Mouse (Mus musculus) cerebral cortex, adult 2 months (tissue): ENCODE data around the gene Hist1h4j.

Experiments used
- WGBS: fragments of 180-500 bp; shearing (Covaris S2); methylation state at CpG from one replicate; pipeline ENCODE4 v1.1.7; 2018; 5-methylcytosine and 5-hydroxymethylcytosine counted together

The Hist1h4j gene

DNA sequence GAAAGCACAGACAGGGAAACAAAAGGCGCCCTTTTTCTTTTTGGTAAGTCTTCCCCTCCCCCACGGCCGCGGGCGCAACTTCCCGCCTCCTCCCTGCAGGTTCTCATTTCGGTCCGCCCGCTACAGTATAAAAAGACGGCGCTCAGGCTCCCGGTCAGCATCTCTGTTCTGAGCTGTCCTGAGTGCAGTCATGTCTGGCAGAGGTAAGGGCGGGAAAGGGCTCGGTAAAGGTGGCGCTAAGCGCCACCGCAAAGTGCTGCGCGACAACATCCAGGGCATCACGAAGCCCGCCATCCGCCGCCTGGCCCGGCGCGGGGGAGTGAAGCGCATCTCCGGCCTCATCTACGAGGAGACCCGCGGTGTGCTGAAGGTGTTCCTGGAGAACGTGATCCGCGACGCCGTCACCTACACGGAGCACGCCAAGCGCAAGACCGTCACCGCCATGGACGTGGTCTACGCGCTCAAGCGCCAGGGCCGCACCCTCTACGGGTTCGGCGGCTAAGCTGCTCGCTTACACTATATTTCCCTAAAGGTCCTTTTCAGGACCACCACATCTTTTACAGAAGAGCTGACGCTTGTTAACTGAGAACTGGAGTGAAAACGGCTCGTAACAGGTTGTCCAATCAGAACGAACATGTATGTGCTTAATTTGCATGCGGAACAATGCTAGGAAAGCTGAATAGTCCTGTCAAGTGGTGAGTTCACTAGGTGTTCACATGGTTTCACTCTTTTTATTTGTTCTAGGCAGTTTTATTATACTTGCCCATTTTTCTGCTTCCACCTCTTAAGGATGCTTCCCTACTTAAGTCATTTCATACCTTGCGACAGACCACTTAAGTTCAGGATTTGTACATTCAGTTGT lies at the start of gene Hist1h4j:
Hist1h4j (plus strand) TSS at position 159 of the 862 bp plus-strand sequence.
- WGBS, result under 1% methylated on average over 51 of the region's 56 CpGs

DNA sequence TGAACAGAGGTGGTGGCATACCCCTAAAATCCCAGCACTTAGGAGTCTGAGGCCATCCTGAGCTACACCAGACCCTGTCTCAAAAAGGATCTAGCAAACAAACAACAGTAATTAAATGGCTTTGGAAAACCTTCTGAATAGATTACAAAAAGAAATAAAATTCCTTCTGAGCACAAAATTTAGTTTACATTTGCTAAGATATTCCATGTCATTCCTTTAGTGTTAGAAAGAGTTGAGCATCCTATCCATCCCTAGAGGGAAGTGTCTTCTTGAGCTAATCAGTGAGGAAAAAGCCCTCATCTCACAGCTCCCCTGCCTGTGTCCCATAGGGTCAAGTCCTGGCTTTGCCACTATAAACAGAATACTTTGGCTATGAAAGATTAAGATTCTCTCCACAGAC lies 37.1 kb upstream of the Hist1h4j start, which contains the start of gene Olfr1359:
Olfr1359 (plus strand) TSS at position 301 of the 400 bp plus-strand sequence.

GRCm38 (mm10) chr13:21706669-21707068 lies 28.2 kb upstream of the Hist1h4j start:
- WGBS, result 65% methylated on average over 4 of the region's 4 CpGs

GRCm38 (mm10) chr13:21710031-21710711 lies 24.7 kb upstream of the Hist1h4j start:
- WGBS, result under 1% methylated on average over 32 of the region's 32 CpGs

DNA sequence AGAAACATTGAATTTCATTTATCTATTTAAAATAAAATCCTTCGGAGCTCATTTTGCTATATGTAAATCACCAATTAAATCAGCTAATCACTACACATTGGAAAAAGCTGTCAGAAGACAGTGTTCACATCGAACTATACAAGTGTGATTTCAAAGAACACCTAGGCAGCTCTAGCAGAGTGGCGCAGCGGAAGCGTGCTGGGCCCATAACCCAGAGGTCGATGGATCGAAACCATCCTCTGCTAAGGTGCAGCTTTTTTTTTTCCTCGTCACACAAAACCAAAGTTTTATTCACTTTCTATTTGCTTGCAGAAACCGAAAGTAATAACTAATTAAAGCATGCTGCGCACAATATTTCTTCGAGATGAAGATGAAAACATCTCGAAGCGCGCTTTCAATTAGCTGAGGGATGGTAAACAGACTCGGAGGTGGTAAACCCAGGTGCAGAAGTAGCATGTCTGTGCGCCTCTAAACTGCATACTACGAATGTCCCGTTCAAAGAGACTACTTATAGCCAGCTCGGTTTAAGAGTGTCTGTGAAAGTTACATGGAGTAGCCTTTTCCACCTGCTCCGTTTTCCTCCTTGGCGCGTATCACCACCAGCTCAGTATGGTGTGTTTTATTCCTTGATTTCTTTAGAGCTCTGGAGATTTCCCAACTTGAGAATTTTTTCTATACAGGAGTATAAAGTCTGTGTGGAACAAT lies 23.9 kb upstream of the Hist1h4j start:
- WGBS, result 3% methylated on average over 22 of the region's 22 CpGs

DNA sequence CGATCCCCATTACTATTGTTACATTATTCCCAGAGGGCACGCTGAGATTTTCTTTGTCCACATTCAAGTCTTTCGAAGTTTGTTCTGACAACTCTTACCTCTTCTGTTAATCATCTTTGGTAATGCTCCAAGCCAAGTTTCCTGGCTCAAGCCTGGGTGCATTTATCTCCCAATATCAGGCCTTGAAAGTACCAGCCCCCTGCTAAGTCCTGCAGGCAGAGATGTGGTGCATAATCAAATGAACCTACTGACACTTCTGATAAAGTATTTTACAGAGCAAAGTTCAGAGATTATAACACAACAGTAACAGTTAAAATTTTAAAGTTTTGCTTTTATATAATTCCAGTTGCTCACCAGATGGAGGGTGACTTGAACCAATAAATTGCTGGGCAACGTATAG lies 23.2 kb upstream of the Hist1h4j start:
- WGBS, result 32% methylated on average over 4 of the region's 4 CpGs

GRCm38 (mm10) chr13:21714725-21715124 lies 20.1 kb upstream of the Hist1h4j start:
- WGBS, result under 1% methylated on average over 7 of the region's 7 CpGs

- under 1% methylated on average over 22 of the region's 22 CpGs for WGBS
These were observed 19.6 kb upstream of the Hist1h4j start for GRCm38 (mm10) chr13:21715131-21715863.

GRCm38 (mm10) chr13:21715864-21716539 lies 18.9 kb upstream of the Hist1h4j start, which contains the start of the genes Hist1h2bl and Hist1h2ai:
Gene Hist1h2bl, minus strand, starts transcription at chr13:21716143.
Gene Hist1h2ai, plus strand, starts transcription at chr13:21716422.
- WGBS, result under 1% methylated on average over 35 of the region's 50 CpGs

GRCm38 (mm10) chr13:21716540-21717391 lies 18.1 kb upstream of the Hist1h4j start:
- WGBS, result 0% methylated on average over 15 of the region's 38 CpGs

DNA sequence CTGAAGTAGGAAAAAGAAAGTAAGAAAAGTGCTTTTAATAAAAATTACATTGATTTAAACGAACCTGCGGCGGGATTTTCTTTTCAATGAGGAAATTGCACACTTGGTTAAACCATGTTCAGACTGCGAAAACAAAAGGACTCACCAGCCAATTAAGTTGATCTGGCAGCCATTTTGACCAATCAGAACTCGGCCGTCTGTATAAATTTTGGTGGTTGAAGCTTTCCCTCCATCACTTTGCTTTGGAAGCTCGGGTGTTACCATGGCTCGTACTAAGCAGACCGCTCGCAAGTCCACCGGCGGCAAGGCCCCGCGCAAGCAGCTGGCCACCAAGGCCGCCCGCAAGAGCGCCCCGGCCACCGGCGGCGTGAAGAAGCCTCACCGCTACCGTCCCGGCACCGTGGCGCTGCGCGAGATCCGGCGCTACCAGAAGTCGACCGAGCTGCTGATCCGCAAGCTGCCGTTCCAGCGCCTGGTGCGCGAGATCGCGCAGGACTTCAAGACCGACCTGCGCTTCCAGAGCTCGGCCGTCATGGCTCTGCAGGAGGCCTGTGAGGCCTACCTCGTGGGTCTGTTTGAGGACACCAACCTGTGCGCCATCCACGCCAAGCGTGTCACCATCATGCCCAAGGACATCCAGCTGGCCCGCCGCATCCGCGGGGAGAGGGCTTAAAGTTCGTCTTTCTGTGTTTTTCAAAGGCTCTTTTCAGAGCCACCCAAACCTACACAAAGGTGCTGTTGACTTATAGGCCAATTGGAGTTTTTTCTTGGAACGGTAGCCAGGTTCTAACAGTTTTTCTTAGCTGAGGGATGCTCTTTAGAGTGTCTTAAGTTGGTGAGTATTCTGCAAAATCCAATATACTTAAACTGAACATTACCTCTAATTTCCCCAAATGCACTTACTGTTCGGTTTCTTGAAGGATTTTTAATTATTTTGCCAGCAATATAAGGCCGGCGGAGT lies 17.2 kb upstream of the Hist1h4j start, which contains the start of gene Hist1h3h:
Hist1h3h (plus strand) TSS at position 263 of the 961 bp plus-strand sequence.
- WGBS, result 4% methylated on average over 32 of the region's 56 CpGs

DNA sequence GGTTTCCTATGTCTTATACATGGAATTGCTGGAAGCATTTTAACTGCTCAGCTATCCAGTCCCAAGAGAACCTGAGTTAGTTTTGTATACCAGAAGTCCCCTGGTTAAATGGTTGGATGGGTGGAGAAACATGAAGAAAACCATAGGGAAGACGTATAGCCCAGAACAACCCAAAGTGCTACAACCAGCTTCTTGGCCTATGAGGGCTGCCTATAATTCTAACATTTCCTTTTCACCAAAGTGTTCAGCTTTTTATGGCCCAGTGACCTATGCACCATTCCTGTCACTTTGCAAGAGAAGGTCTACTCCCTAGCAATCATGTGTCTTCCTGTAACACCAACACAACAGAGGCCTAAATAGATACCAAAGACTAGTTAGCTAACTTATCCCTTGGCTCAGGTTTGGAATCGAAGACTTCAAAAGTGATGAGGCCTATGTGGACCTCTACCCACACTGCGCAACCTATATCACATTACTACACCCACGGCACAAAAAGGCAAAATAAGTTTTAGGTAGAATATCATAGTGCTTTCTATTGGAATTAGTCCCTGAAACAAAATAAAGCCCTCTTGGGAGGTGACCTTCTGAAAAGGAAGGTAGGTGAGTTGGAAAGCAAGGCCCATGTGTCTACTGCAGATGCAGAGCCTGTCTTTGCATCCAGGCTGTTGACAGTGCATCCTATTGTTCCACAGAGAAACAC lies 16.3 kb upstream of the Hist1h4j start:
- 80% methylated on average over 4 of the region's 4 CpGs for WGBS

GRCm38 (mm10) chr13:21721107-21721756 lies 13.6 kb upstream of the Hist1h4j start:
- WGBS, result 3% methylated on average over 24 of the region's 44 CpGs

GRCm38 (mm10) chr13:21721757-21722372 lies 13.0 kb upstream of the Hist1h4j start, which contains the start of gene Hist1h2bm:
Gene Hist1h2bm, plus strand, starts transcription at chr13:21722044.
- under 1% methylated on average over 37 of the region's 37 CpGs for WGBS

DNA sequence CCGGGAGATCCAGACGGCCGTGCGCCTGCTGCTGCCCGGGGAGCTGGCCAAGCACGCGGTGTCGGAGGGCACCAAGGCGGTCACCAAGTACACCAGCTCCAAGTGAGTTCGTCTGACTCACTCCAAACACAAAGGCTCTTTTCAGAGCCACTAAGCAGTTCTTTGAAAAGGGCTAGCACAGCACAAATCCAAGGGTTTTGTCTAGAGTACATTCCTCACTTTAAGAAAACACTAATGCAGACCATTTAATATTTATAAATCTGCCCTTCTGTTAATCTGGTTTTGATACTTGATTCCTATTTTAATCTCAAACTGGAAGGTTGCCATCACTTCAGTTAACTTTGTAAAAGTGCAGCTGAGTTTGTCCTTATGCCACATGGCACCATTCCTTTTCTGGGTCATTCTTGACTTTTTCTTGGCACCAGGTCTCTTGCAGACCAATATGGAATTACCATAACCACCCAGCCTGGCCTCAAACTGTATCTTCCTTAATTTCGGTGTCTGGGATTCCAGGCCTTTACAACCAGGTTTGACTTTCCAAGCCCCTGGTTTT lies 12.4 kb upstream of the Hist1h4j start:
- 4% methylated on average over 11 of the region's 11 CpGs for WGBS

GRCm38 (mm10) chr13:21722993-21723836 lies 11.6 kb upstream of the Hist1h4j start:
- 39% methylated on average over 5 of the region's 5 CpGs for WGBS
